Mouse (Mus musculus) neural tube, embryonic 12.5 days (tissue): ENCODE data around the gene Cltc. TPM values are rescaled to one million over a fixed set of nuclear protein-coding genes. Genes with fewer than 3 reads are reported as not detected.

Experiments used
- ATAC-seq: fragments of 200-750 bp; cut with Nextera tagmentation; 2 replicates; pipeline ENCODE4 v1.8.0; 2017; ENCODE audit warnings: low read depth, mild to moderate bottlenecking, moderate TSS enrichment, moderate library complexity; ENCODE audit not compliant: low FRiP score
- H3K27ac ChIP-seq: fragments of 300-500 bp; sonication (generic); 2 replicates; pipeline ENCODE4 v1.5.1; 2016
- H3K27me3 ChIP-seq: fragments of 300-500 bp; sonication (generic); replicated peaks from 2 replicates; pipeline ENCODE4 v1.6.1; 2016; ENCODE audit warnings: mild to moderate bottlenecking
- H3K36me3 ChIP-seq: fragments of 300-500 bp; sonication (generic); 2 replicates; pipeline ENCODE4 v1.6.1; 2016; ENCODE audit warnings: mild to moderate bottlenecking
- H3K4me1 ChIP-seq: fragments of 300-500 bp; sonication (generic); 2 replicates; pipeline ENCODE4 v1.6.1; 2016
- H3K4me2 ChIP-seq: fragments of 300-500 bp; sonication (generic); replicated peaks from 2 replicates; pipeline ENCODE4 v1.6.1; 2016; ENCODE audit warnings: mild to moderate bottlenecking
- H3K4me3 ChIP-seq: fragments of 300-500 bp; sonication (generic); 2 replicates; pipeline ENCODE4 v1.5.1; 2016
- H3K9ac ChIP-seq: fragments of 300-500 bp; sonication (generic); 2 replicates; pipeline ENCODE4 v1.6.1; 2016; ENCODE audit warnings: mild to moderate bottlenecking
- H3K9me3 ChIP-seq: fragments of 300-500 bp; sonication (generic); 2 replicates; pipeline ENCODE4 v1.6.1; 2016; ENCODE audit warnings: mild to moderate bottlenecking
- WGBS: fragments of 180-500 bp; shearing (Covaris S2); methylation state at CpG from one replicate; pipeline ENCODE4 v1.1.7; 2016; 5-methylcytosine and 5-hydroxymethylcytosine counted together
- polyA plus RNA-seq: library from polyadenylated mRNA; unstranded; fragments of >200 nt; fragmentation: Nextera tagmentation; extraction: Ambion mirVana; gene quantifications from 2 replicates; pipeline ENCODE4 v1.2.1, GENCODE M21; 2016

Cltc gene
- polyA plus RNA-seq, 1 experiment from 2014 or later = 166 TPM

DNA sequence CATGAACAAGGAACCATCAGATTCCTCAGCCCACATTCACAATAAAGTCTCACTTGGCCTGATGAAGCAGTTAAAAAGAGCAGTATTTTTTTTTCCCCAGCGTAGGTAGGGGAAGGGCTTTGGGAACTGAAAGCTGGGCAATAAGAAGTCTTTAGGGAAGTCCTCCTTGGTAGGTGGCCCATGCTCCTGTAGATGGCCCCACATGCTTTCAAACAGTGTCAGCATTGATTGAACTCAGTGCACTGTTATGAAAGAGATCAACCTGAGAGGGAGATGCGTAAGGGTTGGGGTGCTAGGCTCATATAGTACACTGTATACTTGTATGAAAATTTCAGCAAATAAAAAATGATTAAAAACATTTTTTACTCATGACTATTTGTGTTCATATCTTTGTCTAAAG is 65.4 kb downstream of the Cltc start:
- no peak overlapping the region for H3K27ac ChIP-seq
- peaks cover 72% of the 10 kb centered on the region for H3K36me3 ChIP-seq
- no peak for ATAC-seq
- H3K9ac ChIP-seq = no peak overlapping the region
- H3K27me3 ChIP-seq = no peaks in the 10 kb centered on the region
- H3K4me3 ChIP-seq = no peak overlapping the region
- no peaks in the 10 kb centered on the region for H3K9me3 ChIP-seq
- no peak overlapping the region for H3K4me2 ChIP-seq
- H3K4me1 ChIP-seq = no peaks in the 10 kb centered on the region
- WGBS = 88% methylated on average over 2 of the region's 2 CpGs

DNA sequence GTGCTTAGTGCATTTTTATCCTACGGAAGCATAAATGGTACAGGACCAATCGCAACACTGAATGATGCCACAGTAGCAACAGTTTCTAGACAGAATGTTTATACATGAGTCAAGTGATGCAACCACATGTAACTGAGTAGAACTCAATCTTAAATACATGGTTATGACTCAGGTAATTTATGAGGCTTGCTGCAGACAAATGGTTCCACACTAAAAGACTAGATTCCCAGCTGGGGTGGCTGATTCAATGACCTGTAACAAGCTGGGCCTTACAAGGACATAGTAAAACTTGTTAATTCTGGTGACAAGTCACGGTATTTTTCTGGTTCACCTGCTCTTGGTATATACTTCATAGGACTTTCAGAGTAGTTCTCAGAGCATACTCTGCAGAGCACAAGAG is 65.9 kb downstream of the Cltc start:
- Histone ChIP-seq H3K27me3 (no peaks in the 10 kb centered on the region), H3K4me2 (no peak overlapping the region), H3K4me1 (no peaks in the 10 kb centered on the region), H3K9ac (no peak overlapping the region), H3K27ac (no peak overlapping the region), H3K4me3 (no peak overlapping the region), H3K9me3 (no peaks in the 10 kb centered on the region), H3K36me3 (peaks cover 71% of the 10 kb centered on the region)
- no peak for ATAC-seq
- WGBS = 95% methylated on average over 3 of the region's 3 CpGs

DNA sequence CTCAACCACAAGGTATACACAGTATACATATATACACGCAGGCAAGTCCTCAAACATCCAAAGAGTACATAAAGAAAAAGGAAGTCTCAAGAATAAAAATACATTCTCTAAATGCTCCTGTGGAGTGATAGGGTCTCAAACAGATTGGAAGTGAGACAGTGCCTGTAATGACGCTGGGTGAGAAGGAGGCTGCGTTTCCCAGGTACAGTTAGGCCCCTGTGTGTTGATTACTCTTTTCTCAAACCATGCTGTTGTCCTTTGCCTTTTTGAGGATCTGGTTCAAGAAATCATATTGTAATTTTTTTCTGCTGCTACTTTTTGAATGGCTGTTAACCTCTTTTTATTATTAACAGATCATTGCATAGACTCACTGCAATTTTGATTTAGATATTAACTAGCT is 67.0 kb downstream of the Cltc start:
- Histone ChIP-seq H3K27ac (no peak overlapping the region), H3K4me2 (no peak overlapping the region), H3K9ac (no peak overlapping the region), H3K9me3 (no peaks in the 10 kb centered on the region), H3K4me3 (no peak overlapping the region), H3K27me3 (no peaks in the 10 kb centered on the region), H3K36me3 (peaks cover 71% of the 10 kb centered on the region), H3K4me1 (peaks cover under 1% of the 10 kb centered on the region; the same call in 1 of the 2 replicates)
- ATAC-seq = no peak
- WGBS = 92% methylated on average over 3 of the region's 3 CpGs

DNA sequence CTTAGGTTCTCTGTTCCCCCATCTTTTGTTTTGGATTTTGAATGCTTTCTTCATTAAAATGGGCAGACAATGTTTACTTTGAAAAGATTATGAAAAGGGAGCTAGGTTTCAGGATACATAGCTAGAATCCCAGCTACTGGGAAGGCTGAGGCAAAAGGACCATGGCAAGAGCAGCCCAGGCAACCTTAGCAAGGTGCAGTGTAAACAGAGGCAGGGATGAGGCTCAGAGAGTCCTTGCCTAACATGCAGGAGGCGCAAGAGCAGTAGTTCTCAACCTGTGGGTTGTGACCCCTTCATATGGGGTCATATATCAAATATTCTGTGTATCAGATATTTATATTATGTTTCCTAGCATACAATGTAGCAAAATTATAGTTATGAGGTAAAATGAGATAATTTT is 72.0 kb downstream of the Cltc start:
- H3K4me1 ChIP-seq = peaks cover 18% of the 10 kb centered on the region

DNA sequence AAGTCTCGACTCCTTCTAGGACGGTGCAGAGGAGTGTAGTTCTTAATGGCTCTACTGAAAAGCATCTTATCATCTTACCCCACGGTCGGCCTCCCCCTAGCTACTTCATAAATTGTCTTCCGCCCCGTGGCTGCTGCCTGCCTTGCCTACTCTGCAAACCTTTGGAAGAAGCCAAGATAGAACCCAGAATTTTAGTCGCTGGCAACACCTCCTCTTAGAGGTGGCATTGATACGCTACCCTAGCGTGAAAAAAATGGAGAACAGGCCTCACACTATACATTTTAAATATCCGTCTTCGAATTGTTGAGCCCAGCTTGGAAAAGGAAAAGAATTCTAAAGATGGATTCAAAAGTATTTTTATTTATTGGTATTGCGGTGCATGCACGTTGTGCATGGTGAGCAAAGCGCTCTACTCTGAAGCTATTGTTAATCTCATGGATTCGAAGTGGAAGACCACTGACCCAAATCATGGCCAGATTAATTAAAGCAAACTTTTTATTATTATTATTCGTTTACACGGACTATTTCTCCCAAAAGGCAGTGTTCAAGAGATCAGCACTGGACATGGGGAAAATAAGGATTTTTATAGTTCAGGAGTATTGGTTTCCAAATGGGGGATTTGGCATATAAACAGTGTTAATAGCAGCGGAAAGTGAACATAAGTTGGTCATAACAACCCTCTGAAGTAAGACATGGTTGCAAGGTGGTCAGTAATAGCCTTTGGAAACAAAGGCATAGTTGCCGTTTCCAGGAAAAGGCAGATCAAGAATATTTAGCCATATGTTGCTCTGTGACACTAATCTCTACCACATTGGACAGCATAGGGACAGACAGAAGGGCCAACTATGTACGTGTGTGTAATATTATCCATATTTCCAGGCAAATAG is 73.0 kb downstream of the Cltc start:
- Histone ChIP-seq H3K4me3 (peak overlapping the region; percentile 79), H3K36me3 (peaks cover 18% of the 10 kb centered on the region; the same call in 1 of the 2 replicates), H3K4me2 (peak overlapping the region; percentile 83), H3K9me3 (no peaks in the 10 kb centered on the region), H3K9ac (peak overlapping the region; percentile 73), H3K27ac (peak overlapping the region; percentile 81), H3K4me1 (peaks cover 18% of the 10 kb centered on the region), H3K27me3 (no peaks in the 10 kb centered on the region)
- 11% methylated on average over 20 of the region's 20 CpGs for WGBS
- no peak for ATAC-seq

More for the DNA sequence above, 72.0 kb downstream of the Cltc start:
- no peak for ATAC-seq
- Histone ChIP-seq H3K4me3 (no peak overlapping the region), H3K9me3 (no peaks in the 10 kb centered on the region), H3K9ac (no peak overlapping the region), H3K4me2 (peak overlapping the region; percentile 83), H3K36me3 (peaks cover 28% of the 10 kb centered on the region), H3K27me3 (no peaks in the 10 kb centered on the region), H3K27ac (no peak overlapping the region)
- WGBS = 92% methylated on average over 1 of the region's 1 CpGs

DNA sequence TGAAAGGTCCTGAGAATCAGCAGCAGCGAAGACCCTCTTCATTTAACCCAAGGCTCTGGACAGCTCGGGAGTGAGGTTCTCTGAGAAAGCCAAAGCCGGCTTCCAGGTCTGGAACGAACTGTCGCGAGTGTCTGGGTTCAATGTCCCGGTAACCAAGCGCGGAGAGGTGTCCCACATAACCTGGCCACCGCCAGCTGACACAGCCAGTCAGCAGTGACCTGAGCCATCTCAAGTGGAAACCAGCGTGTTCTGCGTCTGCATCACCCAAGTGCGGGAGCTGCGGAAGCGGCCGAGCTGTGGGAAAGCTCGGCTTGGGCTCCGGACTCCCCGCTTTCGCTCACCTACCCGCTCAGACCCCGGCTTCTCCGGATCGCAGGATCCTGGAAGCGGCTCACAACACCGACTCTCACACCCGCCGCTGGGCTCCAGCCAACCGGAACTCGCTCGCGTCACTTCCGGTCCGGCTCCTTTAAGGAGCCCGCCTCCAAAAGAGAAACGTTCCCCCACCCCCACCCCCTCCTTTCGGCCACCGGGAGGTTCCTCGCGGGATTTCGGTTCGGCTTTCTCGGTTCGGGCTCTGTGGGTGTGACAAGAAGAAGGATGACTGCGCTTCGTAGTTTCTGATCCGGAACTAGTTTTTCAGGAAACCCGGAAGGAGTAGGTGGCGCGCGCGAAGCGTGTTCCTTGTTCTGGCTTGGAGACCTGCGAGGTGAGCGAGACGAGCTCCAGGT is 73.8 kb downstream of the Cltc start, which contains the start of the genes Vmp1 and Ptrh2:
Vmp1 (minus strand) TSS at position 442 of the 731 bp plus-strand sequence.
Ptrh2 (plus strand) TSS at position 591 of the 731 bp plus-strand sequence.
- Histone ChIP-seq H3K9me3 (no peaks in the 10 kb centered on the region), H3K27ac (peak within 1 kb of the TSS; percentile 81), H3K27me3 (no peaks in the 10 kb centered on the region), H3K4me3 (peak within 1 kb of the TSS; percentile 79), H3K36me3 (peaks cover 14% of the 10 kb centered on the region; the same call in 1 of the 2 replicates), H3K9ac (peak within 1 kb of the TSS; percentile 73), H3K4me2 (peak within 1 kb of the TSS; percentile 83), H3K4me1 (peaks cover 18% of the 10 kb centered on the region)
- WGBS = under 1% methylated on average over 56 of the region's 56 CpGs
- peak; percentile 95 for ATAC-seq

DNA sequence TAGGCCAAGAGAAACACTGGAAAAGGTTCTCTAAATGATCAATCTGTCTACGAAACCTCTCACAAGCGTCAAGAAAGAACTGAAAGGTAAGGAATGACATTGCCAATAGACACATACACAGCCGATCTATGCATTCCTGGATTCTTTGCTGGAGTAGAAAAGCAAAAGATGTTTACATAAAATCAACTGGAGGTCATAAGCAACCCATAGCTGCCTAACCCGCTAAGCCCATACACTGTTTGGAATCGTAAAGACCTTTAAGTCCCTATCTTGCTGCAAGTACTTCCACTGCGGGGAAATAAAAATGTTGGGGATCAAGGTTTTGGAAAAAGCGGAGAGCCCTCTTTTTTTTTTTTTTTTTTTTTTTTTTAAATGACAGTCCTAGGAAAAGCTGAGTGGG is 74.5 kb downstream of the Cltc start:
- Histone ChIP-seq H3K9me3 (no peaks in the 10 kb centered on the region), H3K4me1 (peaks cover 18% of the 10 kb centered on the region), H3K27ac (no peak overlapping the region), H3K4me2 (peak overlapping the region; percentile 83), H3K9ac (peak overlapping the region; percentile 73), H3K4me3 (peak overlapping the region; percentile 79), H3K36me3 (peaks cover 13% of the 10 kb centered on the region; the same call in 1 of the 2 replicates), H3K27me3 (no peaks in the 10 kb centered on the region)
- no peak for ATAC-seq
- WGBS = 42% methylated on average over 7 of the region's 7 CpGs

DNA sequence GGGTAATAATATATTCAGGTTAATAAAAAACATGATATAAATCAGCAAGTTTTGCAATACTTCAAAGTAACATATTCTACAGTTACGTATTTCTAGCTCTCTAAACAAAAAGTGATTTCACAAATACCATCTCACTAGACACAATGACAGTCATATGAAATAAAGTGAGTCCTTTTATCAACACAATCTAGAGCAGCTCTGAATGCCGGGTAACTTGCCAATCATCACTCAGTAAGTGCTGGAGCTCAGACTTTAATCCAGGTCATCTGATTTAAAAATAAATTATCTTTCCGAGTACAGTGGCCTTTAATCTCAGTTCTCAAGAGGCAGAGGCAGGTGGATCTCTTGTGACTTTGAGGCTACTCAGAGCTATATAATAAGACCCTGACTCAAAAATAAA is 75.9 kb downstream of the Cltc start:
- ATAC-seq = no peak
- Histone ChIP-seq H3K9ac (no peak overlapping the region), H3K9me3 (no peaks in the 10 kb centered on the region), H3K4me3 (no peak overlapping the region), H3K4me1 (peaks cover 18% of the 10 kb centered on the region), H3K27ac (no peak overlapping the region), H3K4me2 (no peak overlapping the region), H3K36me3 (peaks cover 3% of the 10 kb centered on the region; the same call in 1 of the 2 replicates), H3K27me3 (no peaks in the 10 kb centered on the region)
- WGBS = 94% methylated on average over 3 of the region's 3 CpGs

DNA sequence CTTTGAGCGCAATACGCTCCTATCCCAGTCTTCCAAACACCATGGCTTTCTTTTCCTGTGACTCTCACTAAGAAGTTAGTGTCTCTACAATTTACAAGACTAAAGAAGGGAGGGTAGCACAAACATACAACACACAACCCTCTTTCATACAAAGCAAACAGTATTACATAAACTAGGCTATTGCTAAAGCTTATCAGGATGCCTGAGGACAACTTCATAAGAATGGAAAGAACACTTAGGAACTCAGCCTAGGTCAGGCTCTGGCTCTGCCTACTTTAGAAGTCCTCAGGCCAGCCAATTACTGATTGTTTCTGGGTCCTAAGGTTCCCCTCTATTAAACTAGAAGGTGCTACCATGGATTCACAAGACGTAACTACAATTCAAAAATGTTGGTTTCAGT is 76.6 kb downstream of the Cltc start:
- Histone ChIP-seq H3K27me3 (no peaks in the 10 kb centered on the region), H3K4me2 (no peak overlapping the region), H3K36me3 (0 out of 2 replicates have a peak, but pooled peaks cover under 1% of the 10 kb centered on the region), H3K9me3 (no peaks in the 10 kb centered on the region), H3K4me1 (peaks cover 18% of the 10 kb centered on the region), H3K27ac (no peak overlapping the region), H3K9ac (no peak overlapping the region), H3K4me3 (no peak overlapping the region)
- 91% methylated on average over 3 of the region's 3 CpGs for WGBS
- ATAC-seq = no peak

DNA sequence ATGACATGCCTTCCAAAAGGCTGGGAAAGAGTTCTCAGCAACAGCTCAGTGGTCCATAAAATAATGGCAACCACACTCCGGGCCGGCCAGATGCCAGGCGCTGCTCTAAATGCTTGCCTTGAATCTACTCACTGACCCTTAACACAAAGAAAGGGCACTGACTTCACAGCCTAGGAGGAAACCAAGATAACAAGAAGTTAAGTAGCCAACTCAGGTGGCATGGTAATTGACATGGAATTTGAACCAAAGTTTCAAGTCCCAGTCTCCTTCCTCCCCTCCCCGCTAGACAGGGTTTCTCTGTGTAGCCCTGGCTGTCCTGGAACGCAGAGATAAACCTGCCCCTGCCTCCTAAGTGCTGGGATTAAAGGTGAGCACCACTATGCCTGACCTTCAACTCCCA is 78.4 kb downstream of the Cltc start:
- no peak overlapping the region for H3K27ac ChIP-seq
- no peak for ATAC-seq

DNA sequence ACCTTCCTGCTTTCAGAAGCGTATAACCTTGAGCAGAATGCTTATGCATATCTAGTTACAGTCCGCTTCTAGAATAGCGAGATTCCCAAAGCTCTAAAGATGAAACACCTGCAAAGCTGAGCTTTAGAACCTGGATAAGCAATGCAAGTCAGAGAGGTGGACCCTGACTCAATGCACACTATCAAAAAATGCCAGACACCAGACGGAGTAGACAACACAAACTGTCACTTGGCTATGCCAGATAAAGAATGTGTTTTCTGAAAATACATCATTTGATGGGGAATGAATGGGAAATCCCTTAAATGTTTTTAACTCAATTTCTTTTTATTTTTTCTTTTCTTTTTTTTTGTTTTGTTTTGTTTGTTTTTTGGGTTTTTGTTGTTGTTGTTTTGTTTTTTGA is 81.8 kb downstream of the Cltc start:
- Histone ChIP-seq H3K4me1 (no peaks in the 10 kb centered on the region), H3K27ac (no peak overlapping the region), H3K4me3 (no peak overlapping the region), H3K4me2 (no peak overlapping the region), H3K9ac (no peak overlapping the region), H3K27me3 (no peaks in the 10 kb centered on the region), H3K9me3 (no peaks in the 10 kb centered on the region), H3K36me3 (no peaks in the 10 kb centered on the region)
- ATAC-seq = no peak
- 94% methylated on average over 4 of the region's 4 CpGs for WGBS

More for the DNA sequence above, 78.4 kb downstream of the Cltc start:
- H3K9me3 ChIP-seq = no peaks in the 10 kb centered on the region
- H3K9ac ChIP-seq = no peak overlapping the region
- peaks cover 8% of the 10 kb centered on the region for H3K4me1 ChIP-seq
- 72% methylated on average over 5 of the region's 5 CpGs for WGBS
- H3K4me3 ChIP-seq = no peak overlapping the region
- no peaks in the 10 kb centered on the region for H3K36me3 ChIP-seq
- no peak overlapping the region for H3K4me2 ChIP-seq
- H3K27me3 ChIP-seq = no peaks in the 10 kb centered on the region

DNA sequence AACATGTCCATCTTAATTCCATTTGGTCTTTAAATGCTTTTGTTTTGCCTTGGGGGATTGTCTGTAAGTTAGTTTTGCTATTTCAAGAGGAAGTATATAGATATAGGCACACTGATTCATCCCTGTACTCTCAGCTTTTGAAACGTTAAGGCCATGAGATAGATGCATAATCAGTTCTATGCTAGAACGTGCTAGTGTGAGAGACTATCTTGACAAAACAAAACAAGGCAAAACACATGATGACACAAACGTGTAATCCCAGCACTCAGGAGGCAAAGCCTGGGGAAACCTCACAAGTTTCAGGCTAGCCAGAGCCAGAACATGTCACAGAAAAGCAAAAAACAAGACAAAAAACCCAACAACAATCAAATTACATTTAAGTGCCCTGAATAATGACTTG is 84.6 kb downstream of the Cltc start:
- 87% methylated on average over 3 of the region's 3 CpGs for WGBS
- no peak for ATAC-seq
- Histone ChIP-seq H3K27me3 (no peaks in the 10 kb centered on the region), H3K27ac (no peak overlapping the region), H3K4me2 (no peak overlapping the region), H3K9ac (no peak overlapping the region), H3K4me1 (no peaks in the 10 kb centered on the region), H3K36me3 (no peaks in the 10 kb centered on the region), H3K4me3 (no peak overlapping the region), H3K9me3 (no peaks in the 10 kb centered on the region)
